Mouse (Mus musculus) cortical plate, adult 2 months (tissue): ENCODE measurements around the gene Spint3.

Experiments used
- CTCF ChIP-seq: fragments of 200-500 bp; IDR thresholded peaks from 2 replicates; pipeline ENCODE4 v1.5.1; 2011; ENCODE audit warnings: mild to moderate bottlenecking, control low read depth, low read length; ENCODE audit not compliant: insufficient read depth; ENCODE audit errors: extremely low read depth
- POLR2A ChIP-seq: fragments of 200-500 bp; IDR thresholded peaks from 2 replicates; pipeline ENCODE4 v1.6.1; 2011; ENCODE audit warnings: mild to moderate bottlenecking, low read length, control low read depth; ENCODE audit not compliant: insufficient read depth; ENCODE audit errors: extremely low read depth

- no peak for TF ChIP-seq POLR2A
- no peak for TF ChIP-seq CTCF
Measured at GRCm38 (mm10) chr2:164542598-164542997, 30.7 kb downstream of the Spint3 start.
